Mouse (Mus musculus) cerebellum, adult 2 months (tissue): ENCODE results near the gene a. TPM values are rescaled to one million over a fixed set of nuclear protein-coding genes. Genes with fewer than 3 reads are reported as not detected.

Experiments used
- DNase-seq, 2 experiments: peaks; one replicate each; pipeline ENCODE4 v3.0.0; 2021
- H3K27ac ChIP-seq: fragments of 200-500 bp; 2 replicates; pipeline ENCODE4 v1.5.1; 2012; ENCODE audit warnings: low read length, control low read depth, inconsistent platforms; ENCODE audit not compliant: insufficient read depth
- H3K27me3 ChIP-seq: fragments of 200-500 bp; 2 replicates; pipeline ENCODE4 v1.6.1; 2012; ENCODE audit warnings: inconsistent platforms, mild to moderate bottlenecking, low read length, moderate library complexity; ENCODE audit not compliant: control insufficient read depth, insufficient read depth
- H3K4me1 ChIP-seq: fragments of 200-500 bp; 2 replicates; pipeline ENCODE4 v1.6.1; 2011; ENCODE audit warnings: low read length; ENCODE audit not compliant: control insufficient read depth, insufficient read depth
- H3K4me3 ChIP-seq: fragments of 200-500 bp; replicated peaks from 2 replicates; pipeline ENCODE3; 2011; ENCODE audit warnings: mild to moderate bottlenecking, low read depth, low read length, control low read depth; ENCODE audit not compliant: insufficient read depth
- CTCF ChIP-seq: fragments of 200-500 bp; IDR thresholded peaks from 2 replicates; pipeline ENCODE4 v1.5.1; 2011; ENCODE audit warnings: low read depth, mild to moderate bottlenecking, control low read depth, low read length, moderate library complexity, borderline replicate concordance; ENCODE audit not compliant: insufficient read depth
- POLR2A ChIP-seq: fragments of 200-500 bp; IDR thresholded peaks from 2 replicates; pipeline ENCODE4 v1.6.1; 2011; ENCODE audit warnings: low read length, control low read depth, borderline replicate concordance; ENCODE audit not compliant: insufficient read depth
- WGBS: fragments of 180-500 bp; shearing (Covaris S2); methylation state at CpG from one replicate; pipeline ENCODE4 v1.1.7; 2018; 5-methylcytosine and 5-hydroxymethylcytosine counted together
- polyA plus RNA-seq: library from polyadenylated mRNA; depleted of rRNA; stranded (reverse); fragments of >200 nt; gene quantifications from 2 replicates; pipeline ENCODE4 v1.2.3, GENCODE M21; 2012

The a gene
- polyA plus RNA-seq, 1 experiment: 0.28 TPM

DNA sequence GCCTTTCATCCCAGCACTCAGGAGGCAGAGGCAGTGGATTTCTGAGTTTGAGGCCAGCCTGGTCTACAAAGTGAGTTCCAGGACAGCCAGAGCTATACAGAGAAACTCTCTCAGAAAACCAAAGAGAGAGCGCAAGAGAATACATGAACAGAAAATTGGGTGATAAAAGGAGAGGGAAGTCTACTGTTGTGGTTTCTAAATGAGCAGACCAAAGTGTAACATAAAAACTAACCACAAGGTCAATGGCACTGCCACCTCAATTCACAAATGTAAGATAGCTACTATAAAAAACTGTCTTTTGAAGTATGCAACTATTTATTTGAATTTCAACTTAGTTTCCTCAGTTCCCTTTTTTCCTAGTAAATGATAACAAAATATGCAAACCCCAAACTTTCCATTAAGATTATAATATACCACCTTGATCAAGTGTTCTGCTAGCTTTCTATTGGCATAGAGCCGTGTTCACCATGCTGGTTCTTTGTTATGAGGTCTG, 37.1 kb upstream of the a start:
- Histone ChIP-seq H3K27ac (no peak overlapping the region), H3K27me3 (no peaks in the 10 kb centered on the region), H3K4me3 (no peak overlapping the region), H3K4me1 (no peaks in the 10 kb centered on the region)
- no peak for DNase-seq
- WGBS: 95% methylated on average over 2 of the region's 2 CpGs
- TF ChIP-seq CTCF (no peak), POLR2A (no peak)

DNA sequence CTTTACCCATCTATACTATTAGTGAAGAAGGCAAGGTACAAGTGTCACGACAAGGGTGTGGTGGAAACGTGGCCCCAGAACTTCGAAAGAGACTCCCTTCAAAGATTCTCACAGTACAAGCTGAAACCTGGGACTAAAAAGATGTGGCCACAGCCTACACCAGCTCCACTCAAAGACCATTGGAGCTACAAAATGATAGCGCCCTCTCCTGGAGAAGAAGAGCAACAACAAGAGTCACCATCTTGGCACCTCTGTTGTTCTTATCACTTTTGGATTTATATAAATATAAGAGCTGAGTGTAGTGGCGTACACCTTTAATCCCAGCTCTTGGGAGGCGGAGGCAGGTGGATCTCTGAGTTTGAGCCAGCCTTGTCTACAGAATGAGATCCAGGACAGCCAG, 35.4 kb upstream of the a start:
- DNase-seq: no peak
- 74% methylated on average over 6 of the region's 6 CpGs for WGBS
- Histone ChIP-seq H3K4me3 (no peak overlapping the region), H3K4me1 (no peaks in the 10 kb centered on the region), H3K27ac (no peak overlapping the region), H3K27me3 (no peaks in the 10 kb centered on the region)
- TF ChIP-seq CTCF: peak; percentile 36; the same call in 1 of the 2 replicates
- TF ChIP-seq POLR2A: no peak

DNA sequence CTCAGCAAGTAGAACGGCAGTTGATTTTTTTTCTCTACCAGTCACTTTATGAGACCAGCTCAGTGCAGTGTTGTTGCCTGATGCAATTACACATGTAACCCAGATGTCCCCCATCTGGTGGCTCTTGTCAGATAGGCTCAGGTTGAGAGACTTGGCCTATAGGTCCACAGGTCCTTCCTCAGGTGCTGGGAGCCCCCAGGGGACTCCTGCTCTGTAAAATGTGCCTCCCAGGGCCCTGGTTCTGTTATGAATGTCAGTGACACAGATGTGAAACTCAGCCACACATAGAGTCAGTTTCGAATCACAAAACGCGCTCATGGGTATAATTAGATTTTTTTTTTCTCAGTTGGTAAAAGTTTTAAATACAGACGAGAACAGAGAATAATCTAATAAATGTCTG, 33.5 kb upstream of the a start:
- TF ChIP-seq CTCF: no peak
- TF ChIP-seq POLR2A: no peak
- H3K27me3 ChIP-seq: no peaks in the 10 kb centered on the region
- H3K4me3 ChIP-seq: no peak overlapping the region
- WGBS: 90% methylated on average over 5 of the region's 5 CpGs
- no peak overlapping the region for H3K27ac ChIP-seq
- no peaks in the 10 kb centered on the region for H3K4me1 ChIP-seq
- no peak for DNase-seq

DNA sequence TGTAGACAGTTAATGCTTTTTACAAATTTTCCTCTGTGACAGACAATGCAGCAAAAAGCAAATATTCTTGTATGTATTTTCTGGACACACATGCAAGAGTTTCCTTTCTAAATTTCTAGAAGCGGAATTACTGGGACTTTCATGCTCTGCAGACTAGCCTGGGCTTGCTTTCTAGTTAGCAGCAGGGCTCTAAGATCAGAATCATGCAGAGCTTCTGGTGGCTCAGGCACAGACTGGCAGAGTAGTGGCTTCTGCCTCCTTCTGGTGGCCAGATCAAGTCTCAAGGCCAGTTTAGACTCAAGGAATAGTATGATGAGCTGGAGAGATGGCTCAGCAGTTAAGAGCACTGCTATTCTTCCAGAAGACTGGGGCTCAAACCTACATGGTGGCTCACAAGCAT, 32.7 kb upstream of the a start:
- DNase-seq: no peak
- 88% methylated on average over 1 of the region's 1 CpGs for WGBS
- H3K27me3 ChIP-seq: no peaks in the 10 kb centered on the region
- no peak for TF ChIP-seq POLR2A
- TF ChIP-seq CTCF: no peak
- no peak overlapping the region for H3K27ac ChIP-seq
- no peak overlapping the region for H3K4me3 ChIP-seq
- H3K4me1 ChIP-seq: no peaks in the 10 kb centered on the region

DNA sequence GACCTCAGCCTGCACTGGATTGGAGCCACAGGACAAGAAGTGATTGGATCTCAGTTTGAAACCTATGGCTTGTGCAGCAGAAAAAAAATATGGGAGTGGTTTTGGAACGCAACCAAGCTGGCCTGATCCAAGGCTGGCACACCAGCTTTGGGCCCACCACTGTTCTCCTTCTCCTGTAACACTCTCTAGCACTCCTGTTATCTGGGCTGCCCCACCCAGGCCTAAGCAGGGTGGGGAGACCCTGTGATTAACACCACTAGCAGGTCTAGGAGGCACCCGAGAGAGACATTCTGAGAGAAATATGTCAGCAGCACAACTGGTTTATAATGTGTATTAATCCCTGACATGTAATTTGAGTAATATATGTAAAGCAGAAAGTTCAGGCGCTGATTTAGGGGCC, 28.0 kb upstream of the a start:
- WGBS: 69% methylated on average over 3 of the region's 3 CpGs
- no peaks in the 10 kb centered on the region for H3K27me3 ChIP-seq
- H3K4me1 ChIP-seq: no peaks in the 10 kb centered on the region
- no peak overlapping the region for H3K27ac ChIP-seq
- H3K4me3 ChIP-seq: no peak overlapping the region
- TF ChIP-seq POLR2A (no peak), CTCF (no peak)
- DNase-seq: no peak

DNA sequence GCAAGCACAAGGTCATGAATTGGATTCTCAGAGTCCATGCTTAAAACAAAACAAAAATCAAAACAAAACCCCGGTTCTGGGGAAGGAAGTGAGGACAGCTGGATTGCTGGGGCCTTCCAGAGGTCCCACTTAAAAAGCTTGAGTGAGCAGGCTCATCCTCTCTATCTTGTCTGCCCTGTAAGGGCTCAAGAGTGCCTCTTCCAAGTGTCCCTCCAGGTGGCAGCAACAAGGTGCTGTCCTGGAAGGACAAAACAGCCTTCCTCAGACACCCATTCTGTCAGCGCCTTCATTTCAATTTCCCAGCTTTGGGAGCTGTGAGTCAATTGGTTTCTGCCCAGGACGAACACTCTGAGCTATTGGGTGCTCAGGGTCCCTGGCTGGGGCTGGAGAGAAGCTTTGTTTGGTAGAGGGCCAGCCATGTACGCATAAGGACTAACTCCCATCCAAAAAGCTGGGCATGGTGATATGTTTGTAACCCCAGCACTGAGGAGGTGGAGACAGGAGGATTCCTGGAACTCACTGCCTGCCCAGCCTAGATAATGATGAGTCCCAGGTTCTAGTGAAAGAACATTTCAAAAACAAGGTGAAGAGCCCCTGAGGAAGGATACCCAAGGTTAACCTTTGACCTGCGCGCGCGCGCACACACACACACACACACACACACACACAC, 26.2 kb upstream of the a start:
- no peak for DNase-seq
- Histone ChIP-seq H3K27me3 (no peaks in the 10 kb centered on the region), H3K4me1 (no peaks in the 10 kb centered on the region), H3K4me3 (no peak overlapping the region), H3K27ac (no peak overlapping the region)
- WGBS: 90% methylated on average over 9 of the region's 9 CpGs
- TF ChIP-seq POLR2A (no peak), CTCF (peak; percentile 21; the same call in 1 of the 2 replicates)

DNA sequence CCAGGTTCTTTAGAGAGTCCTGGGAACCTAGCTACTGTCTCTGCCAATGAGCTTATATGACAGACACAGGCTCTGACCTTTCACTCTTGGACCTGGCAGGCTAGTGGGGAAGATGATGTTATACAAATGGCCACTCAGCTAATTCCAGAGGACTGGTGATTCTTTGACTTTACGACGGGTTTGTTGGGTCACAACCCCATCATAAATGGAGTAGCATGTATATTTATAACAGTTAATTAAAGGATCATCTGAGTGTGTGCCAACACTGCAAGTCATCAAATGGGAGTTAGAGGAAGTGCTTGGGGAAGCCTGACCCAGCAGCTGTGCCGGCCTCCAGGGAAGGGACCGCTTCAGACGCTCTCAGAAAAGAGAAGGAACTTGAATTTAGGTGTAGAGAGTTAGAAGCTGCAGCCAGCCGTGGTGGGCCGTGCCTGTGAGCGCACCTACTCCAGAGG, 25.6 kb upstream of the a start:
- Histone ChIP-seq H3K27ac (no peak overlapping the region), H3K4me1 (no peaks in the 10 kb centered on the region), H3K4me3 (no peak overlapping the region), H3K27me3 (no peaks in the 10 kb centered on the region)
- WGBS: 83% methylated on average over 8 of the region's 8 CpGs
- DNase-seq: no peak
- TF ChIP-seq POLR2A (no peak), CTCF (no peak)

DNA sequence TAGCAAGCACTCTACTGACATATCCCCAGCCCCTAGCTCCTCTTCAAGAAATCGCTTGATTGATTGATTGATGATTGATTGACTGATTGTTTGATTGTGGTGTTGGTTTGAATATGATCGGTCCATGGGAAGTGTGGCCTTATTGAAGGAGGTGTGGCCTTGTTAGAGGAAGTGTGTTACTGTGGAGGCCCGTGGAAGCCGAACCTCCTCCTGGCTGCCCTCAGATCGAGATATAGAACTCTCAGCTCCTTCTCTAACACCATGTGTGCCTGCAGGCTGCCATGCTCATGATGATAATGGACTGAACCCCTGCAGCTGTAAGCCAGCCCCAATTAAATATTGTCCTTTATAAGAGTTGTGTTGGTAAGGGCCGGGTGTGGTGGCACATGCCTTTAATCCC, 24.2 kb upstream of the a start:
- H3K4me1 ChIP-seq: no peaks in the 10 kb centered on the region
- H3K4me3 ChIP-seq: no peak overlapping the region
- WGBS: 92% methylated on average over 6 of the region's 6 CpGs
- TF ChIP-seq CTCF (no peak), POLR2A (no peak)
- H3K27ac ChIP-seq: no peak overlapping the region
- DNase-seq: no peak
- H3K27me3 ChIP-seq: no peaks in the 10 kb centered on the region

DNA sequence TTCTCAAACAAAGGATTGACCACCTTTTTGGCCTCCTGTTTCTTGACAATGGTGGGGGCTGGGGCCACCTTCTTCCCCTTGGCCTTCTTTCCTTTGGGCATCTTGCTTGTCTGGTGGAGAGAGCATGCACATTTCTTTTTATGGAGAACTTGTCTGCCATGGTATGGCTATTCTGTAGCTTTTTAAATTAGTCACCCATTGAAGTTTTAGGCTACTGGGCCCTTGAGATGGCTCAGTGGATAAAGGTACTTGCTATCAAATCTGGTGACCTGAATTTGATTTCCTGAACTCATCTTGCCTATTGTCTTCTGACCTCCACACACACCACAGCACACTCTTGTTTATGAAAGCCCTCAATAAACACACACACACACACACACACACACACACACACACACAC, 21.3 kb upstream of the a start, which contains the start of gene Gm14214:
Gene Gm14214 (minus strand): TSS at position 101 of the 400 bp plus-strand sequence.
- no peaks in the 10 kb centered on the region for H3K4me1 ChIP-seq
- H3K27ac ChIP-seq: no peak within 1 kb of the TSS
- DNase-seq: no peak
- H3K27me3 ChIP-seq: no peaks in the 10 kb centered on the region
- no peak within 1 kb of the TSS for H3K4me3 ChIP-seq
- no peak for TF ChIP-seq POLR2A
- TF ChIP-seq CTCF: no peak
